Mouse (Mus musculus): Measurements from ENCODE around the gene Itprid2.

DNA sequence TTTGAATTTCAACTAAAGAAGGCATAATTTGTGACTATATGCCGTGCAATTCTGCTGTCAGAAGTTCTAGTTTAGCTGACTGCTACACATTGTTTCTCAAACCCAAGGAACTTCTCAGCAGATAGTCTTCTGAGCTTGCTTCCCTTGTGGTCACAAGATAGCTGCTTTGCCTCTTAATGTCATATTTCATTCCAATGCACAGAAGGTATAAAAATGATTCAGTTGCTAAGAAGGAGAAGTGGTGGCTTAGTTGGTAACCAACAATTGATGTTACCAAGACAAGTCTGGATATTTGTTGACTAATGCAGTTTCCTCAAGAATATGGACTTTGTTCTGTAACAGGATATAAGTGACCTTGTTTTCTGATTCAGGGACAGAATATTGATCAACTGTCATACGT is 17.0 kb upstream of the Itprid2 start:
- TF ChIP-seq POLR2A (IDR thresholded peaks at IDR 0.05; ENCODE audit: borderline replicate concordance, extremely low read depth, insufficient read depth, insufficient read length, poor library complexity, severe bottlenecking) (no peak), CTCF (IDR thresholded peaks at IDR 0.05; ENCODE audit: borderline replicate concordance, extremely low read depth, insufficient read depth, insufficient read length) (no peak)
